Mouse (Mus musculus): ENCODE data around the gene Lrtm1. TPM values are rescaled to one million over a fixed set of nuclear protein-coding genes. Genes with fewer than 3 reads are reported as not detected.

Lrtm1 gene
- polyA plus RNA-seq, 1 experiment, result under 0.01 TPM

- H3K9me3 ChIP-seq (ENCODE audit: control insufficient read depth, low read length), result no peaks in the 10 kb centered on the region
- no peak for TF ChIP-seq TAL1 (IDR thresholded peaks at IDR 0.05; ENCODE audit: low read length)
- TF ChIP-seq GATA1 (IDR thresholded peaks at IDR 0.05; ENCODE audit: low read length), result no peak
- no peaks in the 10 kb centered on the region for H3K4me1 ChIP-seq (ENCODE audit: control insufficient read depth)
Measured at GRCm38 (mm10) chr14:29051951-29052835, 34.2 kb downstream of the Lrtm1 start.

GRCm38 (mm10) chr14:29060679-29061078 is 42.7 kb downstream of the Lrtm1 start:
- Histone ChIP-seq H3K4me1 (ENCODE audit: control insufficient read depth) (no peaks in the 10 kb centered on the region), H3K27me3 (ENCODE audit: control insufficient read depth) (no peaks in the 10 kb centered on the region), H3K36me3 (ENCODE audit: control insufficient read depth) (no peaks in the 10 kb centered on the region), H3K4me3 (replicated peaks) (no peak overlapping the region), H3K9me3 (ENCODE audit: control insufficient read depth, low read length) (peaks cover 2% of the 10 kb centered on the region; the same call in 1 of the 2 replicates)
- TF ChIP-seq GATA1 (IDR thresholded peaks at IDR 0.05; ENCODE audit: low read length), result no peak
- TF ChIP-seq TAL1 (IDR thresholded peaks at IDR 0.05; ENCODE audit: low read length), result no peak

More at GRCm38 (mm10) chr14:29051951-29052835, 34.2 kb downstream of the Lrtm1 start:
- Histone ChIP-seq H3K36me3 (ENCODE audit: control insufficient read depth) (no peaks in the 10 kb centered on the region), H3K27me3 (ENCODE audit: control insufficient read depth) (no peaks in the 10 kb centered on the region), H3K4me3 (replicated peaks) (no peak overlapping the region)

GRCm38 (mm10) chr14:29061491-29061890 is 43.5 kb downstream of the Lrtm1 start:
- Histone ChIP-seq H3K27me3 (ENCODE audit: control insufficient read depth) (no peaks in the 10 kb centered on the region), H3K36me3 (ENCODE audit: control insufficient read depth) (no peaks in the 10 kb centered on the region), H3K9me3 (ENCODE audit: control insufficient read depth, low read length) (peaks cover 2% of the 10 kb centered on the region; the same call in 1 of the 2 replicates), H3K4me3 (replicated peaks) (no peak overlapping the region), H3K4me1 (ENCODE audit: control insufficient read depth) (no peaks in the 10 kb centered on the region)
- TF ChIP-seq TAL1 (IDR thresholded peaks at IDR 0.05; ENCODE audit: low read length) (no peak), GATA1 (IDR thresholded peaks at IDR 0.05; ENCODE audit: low read length) (no peak)

- H3K4me3 ChIP-seq (replicated peaks), result no peak overlapping the region
- H3K9me3 ChIP-seq (ENCODE audit: control insufficient read depth, low read length), result peaks cover 2% of the 10 kb centered on the region; the same call in 1 of the 2 replicates
- H3K27me3 ChIP-seq (ENCODE audit: control insufficient read depth), result no peaks in the 10 kb centered on the region
- H3K36me3 ChIP-seq (ENCODE audit: control insufficient read depth), result no peaks in the 10 kb centered on the region
- TF ChIP-seq GATA1 (IDR thresholded peaks at IDR 0.05; ENCODE audit: low read length) (no peak), TAL1 (IDR thresholded peaks at IDR 0.05; ENCODE audit: low read length) (no peak)
- H3K4me1 ChIP-seq (ENCODE audit: control insufficient read depth), result no peaks in the 10 kb centered on the region
Measured at GRCm38 (mm10) chr14:29062676-29063075, 44.7 kb downstream of the Lrtm1 start.

GRCm38 (mm10) chr14:29073747-29074146 is 55.7 kb downstream of the Lrtm1 start:
- no peaks in the 10 kb centered on the region for H3K9me3 ChIP-seq (ENCODE audit: control insufficient read depth, low read length)
- no peak for TF ChIP-seq TAL1 (IDR thresholded peaks at IDR 0.05; ENCODE audit: low read length)
- no peak for TF ChIP-seq GATA1 (IDR thresholded peaks at IDR 0.05; ENCODE audit: low read length)
- no peak overlapping the region for H3K4me3 ChIP-seq (replicated peaks)
- H3K27me3 ChIP-seq (ENCODE audit: control insufficient read depth), result no peaks in the 10 kb centered on the region
- no peaks in the 10 kb centered on the region for H3K4me1 ChIP-seq (ENCODE audit: control insufficient read depth)
- H3K36me3 ChIP-seq (ENCODE audit: control insufficient read depth), result no peaks in the 10 kb centered on the region

GRCm38 (mm10) chr14:29077418-29077817 is 59.4 kb downstream of the Lrtm1 start:
- Histone ChIP-seq H3K27me3 (ENCODE audit: control insufficient read depth) (no peaks in the 10 kb centered on the region), H3K4me3 (replicated peaks) (no peak overlapping the region), H3K9me3 (ENCODE audit: control insufficient read depth, low read length) (no peaks in the 10 kb centered on the region), H3K36me3 (ENCODE audit: control insufficient read depth) (no peaks in the 10 kb centered on the region), H3K4me1 (ENCODE audit: control insufficient read depth) (no peaks in the 10 kb centered on the region)
- TF ChIP-seq TAL1 (IDR thresholded peaks at IDR 0.05; ENCODE audit: low read length), result no peak
- TF ChIP-seq GATA1 (IDR thresholded peaks at IDR 0.05; ENCODE audit: low read length), result no peak

- TF ChIP-seq TAL1 (IDR thresholded peaks at IDR 0.05; ENCODE audit: low read length) (no peak), GATA1 (IDR thresholded peaks at IDR 0.05; ENCODE audit: low read length) (no peak)
- Histone ChIP-seq H3K27me3 (ENCODE audit: control insufficient read depth) (no peaks in the 10 kb centered on the region), H3K4me1 (ENCODE audit: control insufficient read depth) (no peaks in the 10 kb centered on the region), H3K9me3 (ENCODE audit: control insufficient read depth, low read length) (no peaks in the 10 kb centered on the region), H3K36me3 (ENCODE audit: control insufficient read depth) (no peaks in the 10 kb centered on the region), H3K4me3 (replicated peaks) (no peak overlapping the region)
Measured at GRCm38 (mm10) chr14:29080228-29080627, 62.2 kb downstream of the Lrtm1 start.

GRCm38 (mm10) chr14:29080630-29081029 is 62.6 kb downstream of the Lrtm1 start:
- TF ChIP-seq GATA1 (IDR thresholded peaks at IDR 0.05; ENCODE audit: low read length) (no peak), TAL1 (IDR thresholded peaks at IDR 0.05; ENCODE audit: low read length) (no peak)
- Histone ChIP-seq H3K9me3 (ENCODE audit: control insufficient read depth, low read length) (no peaks in the 10 kb centered on the region), H3K36me3 (ENCODE audit: control insufficient read depth) (no peaks in the 10 kb centered on the region), H3K4me1 (ENCODE audit: control insufficient read depth) (no peaks in the 10 kb centered on the region), H3K4me3 (replicated peaks) (no peak overlapping the region), H3K27me3 (ENCODE audit: control insufficient read depth) (no peaks in the 10 kb centered on the region)

GRCm38 (mm10) chr14:29082171-29082570 is 64.2 kb downstream of the Lrtm1 start:
- Histone ChIP-seq H3K27me3 (ENCODE audit: control insufficient read depth) (no peaks in the 10 kb centered on the region), H3K4me3 (replicated peaks) (no peak overlapping the region)
- TF ChIP-seq GATA1 (IDR thresholded peaks at IDR 0.05; ENCODE audit: low read length), result no peak
- no peak for TF ChIP-seq TAL1 (IDR thresholded peaks at IDR 0.05; ENCODE audit: low read length)

More at GRCm38 (mm10) chr14:29082171-29082570, 64.2 kb downstream of the Lrtm1 start:
- Histone ChIP-seq H3K9me3 (ENCODE audit: control insufficient read depth, low read length) (no peaks in the 10 kb centered on the region), H3K4me1 (ENCODE audit: control insufficient read depth) (no peaks in the 10 kb centered on the region), H3K36me3 (ENCODE audit: control insufficient read depth) (no peaks in the 10 kb centered on the region)

Data from erythroblast, embryonic 14.5 days (primary cell).